Mouse (Mus musculus): ENCODE measurements around the gene Tagln3.

DNA sequence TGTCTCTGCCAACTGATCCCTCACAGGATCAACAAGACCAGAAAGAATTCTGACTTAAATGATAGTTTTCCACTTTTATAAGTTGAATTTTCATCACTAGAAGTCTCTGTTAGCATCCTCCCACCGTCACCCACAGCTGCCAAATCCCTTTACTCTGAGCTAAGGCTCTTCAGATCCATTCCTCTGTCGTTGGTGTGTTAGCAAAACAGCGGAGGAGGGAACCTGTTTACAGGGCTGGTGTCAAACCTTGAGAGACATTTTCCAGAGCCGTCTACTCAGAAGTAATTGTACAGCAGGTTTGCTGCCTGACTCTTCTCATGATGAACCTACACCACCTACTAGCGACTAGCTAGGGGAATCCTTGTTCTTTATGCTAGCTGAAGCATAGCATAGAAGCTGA lies 25.1 kb downstream of the Tagln3 start:
- TF ChIP-seq GATA1 (IDR thresholded peaks at IDR 0.05; ENCODE audit: borderline replicate concordance, low read length) (no peak), FLI1 (IDR thresholded peaks at IDR 0.05; ENCODE audit: low read length) (no peak)
